Mouse (Mus musculus): ENCODE measurements around the gene Thbs4. TPM values are rescaled to one million over a fixed set of nuclear protein-coding genes. Genes with fewer than 3 reads are reported as not detected.

The Thbs4 gene
- polyA plus RNA-seq, 1 experiment from 2014 or later = 1.2 TPM

GRCm38 (mm10) chr13:92733252-92733651, 61.4 kb downstream of the Thbs4 start:
- Histone ChIP-seq H3K36me3 (no peaks in the 10 kb centered on the region), H3K4me1 (peaks cover 13% of the 10 kb centered on the region; the same call in 1 of the 2 replicates), H3K9me3 (replicated peaks) (no peaks in the 10 kb centered on the region), H3K27ac (no peak overlapping the region), H3K27me3 (ENCODE audit: low read depth, poor library complexity, severe bottlenecking) (no peaks in the 10 kb centered on the region), H3K4me3 (no peak overlapping the region)
- 47% methylated on average over 9 of the region's 9 CpGs for WGBS
- DNase-seq (ENCODE audit: low spot score) = peak; percentile 65

- Histone ChIP-seq H3K27ac (no peak overlapping the region), H3K27me3 (ENCODE audit: low read depth, poor library complexity, severe bottlenecking) (no peaks in the 10 kb centered on the region), H3K4me1 (peaks cover 13% of the 10 kb centered on the region; the same call in 1 of the 2 replicates), H3K36me3 (no peaks in the 10 kb centered on the region), H3K9me3 (replicated peaks) (no peaks in the 10 kb centered on the region), H3K4me3 (no peak overlapping the region)
- 84% methylated on average over 5 of the region's 5 CpGs for WGBS
- no peak for DNase-seq (ENCODE audit: low spot score)
Measured at GRCm38 (mm10) chr13:92732836-92733235, 61.8 kb downstream of the Thbs4 start.

GRCm38 (mm10) chr13:92731811-92732210, 62.8 kb downstream of the Thbs4 start:
- 82% methylated on average over 6 of the region's 6 CpGs for WGBS
- peak; percentile 27 for DNase-seq (ENCODE audit: low spot score)
- Histone ChIP-seq H3K9me3 (replicated peaks) (no peaks in the 10 kb centered on the region), H3K36me3 (no peaks in the 10 kb centered on the region), H3K4me1 (peaks cover 9% of the 10 kb centered on the region; the same call in 1 of the 2 replicates), H3K4me3 (no peak overlapping the region), H3K27ac (no peak overlapping the region), H3K27me3 (ENCODE audit: low read depth, poor library complexity, severe bottlenecking) (no peaks in the 10 kb centered on the region)

GRCm38 (mm10) chr13:92729811-92730210, 64.8 kb downstream of the Thbs4 start:
- 0 out of 2 replicates have a peak, but pooled peaks cover 4% of the 10 kb centered on the region for H3K4me1 ChIP-seq
- no peaks in the 10 kb centered on the region for H3K27me3 ChIP-seq (ENCODE audit: low read depth, poor library complexity, severe bottlenecking)
- peak; percentile 29 for DNase-seq (ENCODE audit: low spot score)
- H3K27ac ChIP-seq = no peak overlapping the region
- H3K36me3 ChIP-seq = no peaks in the 10 kb centered on the region
- WGBS = 68% methylated on average over 13 of the region's 13 CpGs
- no peak overlapping the region for H3K4me3 ChIP-seq
- H3K9me3 ChIP-seq (replicated peaks) = no peaks in the 10 kb centered on the region

GRCm38 (mm10) chr13:92722389-92722788, 72.2 kb downstream of the Thbs4 start:
- Histone ChIP-seq H3K27ac (no peak overlapping the region), H3K27me3 (ENCODE audit: low read depth, poor library complexity, severe bottlenecking) (no peaks in the 10 kb centered on the region), H3K9me3 (replicated peaks) (no peaks in the 10 kb centered on the region), H3K4me1 (no peaks in the 10 kb centered on the region), H3K4me3 (no peak overlapping the region), H3K36me3 (no peaks in the 10 kb centered on the region)
- DNase-seq (ENCODE audit: low spot score) = no peak
- 81% methylated on average over 5 of the region's 5 CpGs for WGBS

- peak; percentile 22 for DNase-seq (ENCODE audit: low spot score)
- no peak overlapping the region for H3K27ac ChIP-seq
Measured at GRCm38 (mm10) chr13:92721006-92721405, 73.6 kb downstream of the Thbs4 start.

GRCm38 (mm10) chr13:92717851-92718665, 76.6 kb downstream of the Thbs4 start:
- no peak overlapping the region for H3K27ac ChIP-seq
- no peaks in the 10 kb centered on the region for H3K27me3 ChIP-seq (ENCODE audit: low read depth, poor library complexity, severe bottlenecking)
- H3K36me3 ChIP-seq = no peaks in the 10 kb centered on the region
- no peak overlapping the region for H3K4me3 ChIP-seq
- H3K4me1 ChIP-seq = no peaks in the 10 kb centered on the region
- H3K9me3 ChIP-seq (replicated peaks) = no peaks in the 10 kb centered on the region
- WGBS = 94% methylated on average over 3 of the region's 3 CpGs
- peak; percentile 17 for DNase-seq (ENCODE audit: low spot score)

More at GRCm38 (mm10) chr13:92721006-92721405, 73.6 kb downstream of the Thbs4 start:
- H3K4me1 ChIP-seq = no peaks in the 10 kb centered on the region
- no peaks in the 10 kb centered on the region for H3K36me3 ChIP-seq
- H3K27me3 ChIP-seq (ENCODE audit: low read depth, poor library complexity, severe bottlenecking) = no peaks in the 10 kb centered on the region
- no peaks in the 10 kb centered on the region for H3K9me3 ChIP-seq (replicated peaks)
- H3K4me3 ChIP-seq = no peak overlapping the region
- WGBS = 87% methylated on average over 4 of the region's 4 CpGs

- H3K4me1 ChIP-seq = no peaks in the 10 kb centered on the region
- no peaks in the 10 kb centered on the region for H3K27me3 ChIP-seq (ENCODE audit: low read depth, poor library complexity, severe bottlenecking)
- no peaks in the 10 kb centered on the region for H3K9me3 ChIP-seq (replicated peaks)
- no peak for DNase-seq (ENCODE audit: low spot score)
- no peak overlapping the region for H3K4me3 ChIP-seq
- H3K36me3 ChIP-seq = no peaks in the 10 kb centered on the region
- 86% methylated on average over 4 of the region's 4 CpGs for WGBS
- H3K27ac ChIP-seq = no peak overlapping the region
Measured at GRCm38 (mm10) chr13:92712619-92713018, 82.0 kb downstream of the Thbs4 start.

GRCm38 (mm10) chr13:92711821-92712220, 82.8 kb downstream of the Thbs4 start:
- H3K4me1 ChIP-seq = no peaks in the 10 kb centered on the region
- H3K27me3 ChIP-seq (ENCODE audit: low read depth, poor library complexity, severe bottlenecking) = no peaks in the 10 kb centered on the region
- no peaks in the 10 kb centered on the region for H3K36me3 ChIP-seq
- H3K4me3 ChIP-seq = no peak overlapping the region
- H3K27ac ChIP-seq = no peak overlapping the region
- H3K9me3 ChIP-seq (replicated peaks) = no peaks in the 10 kb centered on the region
- 91% methylated on average over 1 of the region's 1 CpGs for WGBS
- DNase-seq (ENCODE audit: low spot score) = no peak

- Histone ChIP-seq H3K4me1 (no peaks in the 10 kb centered on the region), H3K4me3 (no peak overlapping the region), H3K9me3 (replicated peaks) (no peaks in the 10 kb centered on the region), H3K36me3 (0 out of 2 replicates have a peak, but pooled peaks cover 5% of the 10 kb centered on the region), H3K27ac (no peak overlapping the region), H3K27me3 (ENCODE audit: low read depth, poor library complexity, severe bottlenecking) (no peaks in the 10 kb centered on the region)
- no peak for DNase-seq (ENCODE audit: low spot score)
- 86% methylated on average over 1 of the region's 1 CpGs for WGBS
Measured at GRCm38 (mm10) chr13:92710361-92710760, 84.3 kb downstream of the Thbs4 start.

- Histone ChIP-seq H3K36me3 (0 out of 2 replicates have a peak, but pooled peaks cover 5% of the 10 kb centered on the region), H3K27me3 (ENCODE audit: low read depth, poor library complexity, severe bottlenecking) (no peaks in the 10 kb centered on the region), H3K4me1 (peaks cover 7% of the 10 kb centered on the region; the same call in 1 of the 2 replicates), H3K9me3 (replicated peaks) (no peaks in the 10 kb centered on the region), H3K27ac (no peak overlapping the region), H3K4me3 (no peak overlapping the region)
- WGBS = 40% methylated on average over 3 of the region's 3 CpGs
- no peak for DNase-seq (ENCODE audit: low spot score)
Measured at GRCm38 (mm10) chr13:92709535-92709934, 85.1 kb downstream of the Thbs4 start.

- H3K27me3 ChIP-seq (ENCODE audit: low read depth, poor library complexity, severe bottlenecking) = no peaks in the 10 kb centered on the region
- no peak overlapping the region for H3K4me3 ChIP-seq
- whole genome bisulfite sequencing = 70% methylated on average over 1 of the region's 1 CpGs
- no peaks in the 10 kb centered on the region for H3K9me3 ChIP-seq (replicated peaks)
- H3K27ac ChIP-seq = no peak overlapping the region
- peaks cover 11% of the 10 kb centered on the region for H3K4me1 ChIP-seq
- DNase-seq (ENCODE audit: low spot score) = no peak
- 0 out of 2 replicates have a peak, but pooled peaks cover 5% of the 10 kb centered on the region for H3K36me3 ChIP-seq
Measured at GRCm38 (mm10) chr13:92708466-92708865, 86.2 kb downstream of the Thbs4 start.

- Histone ChIP-seq H3K27ac (no peak overlapping the region), H3K36me3 (0 out of 2 replicates have a peak, but pooled peaks cover 5% of the 10 kb centered on the region), H3K4me3 (no peak overlapping the region), H3K4me1 (peaks cover 16% of the 10 kb centered on the region), H3K27me3 (ENCODE audit: low read depth, poor library complexity, severe bottlenecking) (no peaks in the 10 kb centered on the region), H3K9me3 (replicated peaks) (no peaks in the 10 kb centered on the region)
- DNase-seq (ENCODE audit: low spot score) = no peak
- WGBS = 73% methylated on average over 2 of the region's 2 CpGs
Measured at GRCm38 (mm10) chr13:92707941-92708340, 86.7 kb downstream of the Thbs4 start.

Data from limb, embryonic 10.5 days (tissue).